Mouse (Mus musculus) C2C12 (cell line): ENCODE measurements around the gene 9930022D16Rik.

Experiments used
- CEBPB ChIP-seq: IDR thresholded peaks from one replicate; pipeline ENCODE4 v1.6.1; 2011; ENCODE audit warnings: low read depth, mild to moderate bottlenecking, control low read depth, moderate library complexity
- CTCF ChIP-seq: IDR thresholded peaks from one replicate; pipeline ENCODE4 v1.5.1; 2011; ENCODE audit not compliant: control insufficient read depth, insufficient read depth, insufficient read length
- MAX ChIP-seq: IDR thresholded peaks from one replicate; pipeline ENCODE4 v1.6.1; 2011; ENCODE audit warnings: mild to moderate bottlenecking, control low read depth

DNA sequence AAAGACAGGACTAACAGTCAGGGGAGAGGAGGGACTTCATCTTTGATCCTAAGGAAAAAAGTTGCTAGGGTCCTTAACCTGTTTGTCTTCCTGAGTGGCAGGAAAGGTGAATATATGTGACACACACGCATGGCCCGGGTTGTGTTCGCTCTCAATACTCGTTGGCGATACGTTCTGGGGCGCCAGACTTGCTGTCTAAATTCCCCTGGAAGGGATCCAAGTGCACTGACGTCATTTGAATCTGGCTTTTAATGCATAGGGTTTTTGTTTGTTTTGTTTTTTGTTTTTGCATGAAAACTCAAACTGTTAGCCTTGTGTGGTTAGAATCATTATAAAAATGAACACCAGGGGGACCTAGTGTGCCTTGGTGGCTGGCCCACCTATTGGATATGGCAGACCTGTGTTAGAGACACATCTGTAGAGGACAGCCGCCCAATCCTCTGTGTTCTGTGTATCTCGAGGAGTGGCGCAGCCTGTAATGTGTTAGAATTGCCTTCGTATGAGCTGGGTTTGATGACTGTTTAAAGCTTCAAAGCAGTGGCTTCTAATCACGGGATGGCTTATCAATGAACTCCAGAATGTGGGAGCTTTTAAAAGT, 31.8 kb downstream of the 9930022D16Rik start:
- TF ChIP-seq CTCF (no peak), MAX (no peak), CEBPB (no peak)
